Mouse (Mus musculus) heart, embryonic 10.5 days (tissue): ENCODE results near the gene Hoxa6. TPM values are rescaled to one million over a fixed set of nuclear protein-coding genes. Genes with fewer than 3 reads are reported as not detected.

Experiments used
- DNase-seq: peaks from one replicate; pipeline ENCODE4 v3.0.0-alpha.2; 2017; ENCODE audit warnings: low spot score
- H3K27ac ChIP-seq: fragments of 300-500 bp; sonication (generic); 2 replicates; pipeline ENCODE4 v1.5.1; 2016; ENCODE audit warnings: mild to moderate bottlenecking
- H3K27me3 ChIP-seq: fragments of 300-500 bp; sonication (generic); 2 replicates; pipeline ENCODE4 v1.6.1; 2016; ENCODE audit warnings: mild to moderate bottlenecking; ENCODE audit not compliant: poor library complexity, insufficient read depth, severe bottlenecking
- H3K36me3 ChIP-seq: fragments of 300-500 bp; sonication (generic); 2 replicates; pipeline ENCODE4 v1.6.1; 2016; ENCODE audit warnings: mild to moderate bottlenecking, moderate library complexity
- H3K4me1 ChIP-seq: fragments of 300-500 bp; sonication (generic); 2 replicates; pipeline ENCODE4 v1.6.1; 2016; ENCODE audit warnings: mild to moderate bottlenecking
- H3K4me3 ChIP-seq: fragments of 300-500 bp; sonication (generic); 2 replicates; pipeline ENCODE4 v1.5.1; 2016; ENCODE audit warnings: mild to moderate bottlenecking, moderate library complexity
- H3K9me3 ChIP-seq: fragments of 300-500 bp; sonication (generic); 2 replicates; pipeline ENCODE4 v1.6.1; 2016; ENCODE audit warnings: mild to moderate bottlenecking, moderate library complexity
- WGBS: fragments of 180-500 bp; shearing (Covaris S2); methylation state at CpG from one replicate; pipeline ENCODE4 v1.1.7; 2016; 5-methylcytosine and 5-hydroxymethylcytosine counted together
- polyA plus RNA-seq: library from polyadenylated mRNA; unstranded; fragments of >200 nt; fragmentation: Nextera tagmentation; extraction: Ambion mirVana; gene quantifications from 2 replicates; pipeline ENCODE4 v1.2.1, GENCODE M21; 2016

Hoxa6 gene
- polyA plus RNA-seq, 1 experiment from 2014 or later, result 0.30 TPM

GRCm38 (mm10) chr6:52168191-52169055, 40.1 kb downstream of the Hoxa6 start:
- H3K4me3 ChIP-seq, result peak overlapping the region; percentile 58
- H3K36me3 ChIP-seq, result no peaks in the 10 kb centered on the region
- peaks cover 98% of the 10 kb centered on the region for H3K27me3 ChIP-seq
- 3% methylated on average over 42 of the region's 42 CpGs for WGBS
- H3K27ac ChIP-seq, result peak overlapping the region; percentile 76
- DNase-seq, result no peak
- H3K9me3 ChIP-seq, result no peaks in the 10 kb centered on the region
- H3K4me1 ChIP-seq, result peaks cover 54% of the 10 kb centered on the region

- Histone ChIP-seq H3K9me3 (no peaks in the 10 kb centered on the region), H3K27ac (peak overlapping the region; percentile 76), H3K27me3 (peaks cover 98% of the 10 kb centered on the region), H3K4me1 (peaks cover 52% of the 10 kb centered on the region), H3K4me3 (peak overlapping the region; percentile 58), H3K36me3 (no peaks in the 10 kb centered on the region)
- 7% methylated on average over 14 of the region's 14 CpGs for WGBS
- no peak for DNase-seq
Observed at GRCm38 (mm10) chr6:52167736-52168161, 40.8 kb downstream of the Hoxa6 start.

GRCm38 (mm10) chr6:52167176-52167575, 41.3 kb downstream of the Hoxa6 start:
- Histone ChIP-seq H3K36me3 (no peaks in the 10 kb centered on the region), H3K9me3 (no peaks in the 10 kb centered on the region), H3K27ac (peak overlapping the region; percentile 76), H3K27me3 (peaks cover 96% of the 10 kb centered on the region), H3K4me3 (peak overlapping the region; percentile 58), H3K4me1 (peaks cover 46% of the 10 kb centered on the region)
- WGBS, result 23% methylated on average over 1 of the region's 1 CpGs
- DNase-seq, result no peak

- DNase-seq, result no peak
- Histone ChIP-seq H3K27me3 (peaks cover 96% of the 10 kb centered on the region), H3K27ac (peak overlapping the region; percentile 88; the same call in 1 of the 2 replicates)
Observed at GRCm38 (mm10) chr6:52166431-52167077, 42.0 kb downstream of the Hoxa6 start.

GRCm38 (mm10) chr6:52165441-52166370, 42.8 kb downstream of the Hoxa6 start:
- WGBS, result under 1% methylated on average over 28 of the region's 28 CpGs
- no peaks in the 10 kb centered on the region for H3K36me3 ChIP-seq
- peak overlapping the region; percentile 88 for H3K27ac ChIP-seq
- peak overlapping the region; percentile 58 for H3K4me3 ChIP-seq
- peak; percentile 75 for DNase-seq
- H3K9me3 ChIP-seq, result no peaks in the 10 kb centered on the region
- peaks cover 33% of the 10 kb centered on the region for H3K4me1 ChIP-seq
- H3K27me3 ChIP-seq, result peaks cover 96% of the 10 kb centered on the region

More at GRCm38 (mm10) chr6:52166431-52167077, 42.0 kb downstream of the Hoxa6 start:
- 4% methylated on average over 4 of the region's 4 CpGs for WGBS
- peaks cover 40% of the 10 kb centered on the region for H3K4me1 ChIP-seq
- H3K4me3 ChIP-seq, result peak overlapping the region; percentile 58
- no peaks in the 10 kb centered on the region for H3K9me3 ChIP-seq
- no peaks in the 10 kb centered on the region for H3K36me3 ChIP-seq

GRCm38 (mm10) chr6:52164626-52165440, 43.7 kb downstream of the Hoxa6 start, which contains the start of gene Hoxa2:
Gene Hoxa2, minus strand, starts transcription at chr6:52164831.
- H3K27ac ChIP-seq, result peak within 1 kb of the TSS; percentile 88
- peaks cover 33% of the 10 kb centered on the region for H3K4me1 ChIP-seq
- no peaks in the 10 kb centered on the region for H3K9me3 ChIP-seq
- peak within 1 kb of the TSS; percentile 58 for H3K4me3 ChIP-seq
- WGBS, result under 1% methylated on average over 25 of the region's 25 CpGs
- H3K36me3 ChIP-seq, result no peaks in the 10 kb centered on the region
- DNase-seq, result peak; percentile 72
- peaks cover 96% of the 10 kb centered on the region for H3K27me3 ChIP-seq

- under 1% methylated on average over 39 of the region's 39 CpGs for WGBS
- Histone ChIP-seq H3K4me1 (peaks cover 36% of the 10 kb centered on the region), H3K9me3 (no peaks in the 10 kb centered on the region), H3K36me3 (no peaks in the 10 kb centered on the region), H3K4me3 (peak overlapping the region; percentile 58), H3K27me3 (peaks cover 97% of the 10 kb centered on the region), H3K27ac (peak overlapping the region; percentile 88)
- peak; percentile 78 for DNase-seq
Observed at GRCm38 (mm10) chr6:52164051-52164625, 44.4 kb downstream of the Hoxa6 start.

GRCm38 (mm10) chr6:52163366-52164031, 45.0 kb downstream of the Hoxa6 start:
- Histone ChIP-seq H3K36me3 (no peaks in the 10 kb centered on the region), H3K27me3 (peaks cover 97% of the 10 kb centered on the region), H3K27ac (peak overlapping the region; percentile 88), H3K9me3 (no peaks in the 10 kb centered on the region), H3K4me1 (peaks cover 39% of the 10 kb centered on the region), H3K4me3 (peak overlapping the region; percentile 58)
- whole genome bisulfite sequencing, result 6% methylated on average over 17 of the region's 17 CpGs
- DNase-seq, result no peak

GRCm38 (mm10) chr6:52162611-52163365, 45.7 kb downstream of the Hoxa6 start:
- H3K9me3 ChIP-seq, result no peaks in the 10 kb centered on the region

GRCm38 (mm10) chr6:52162093-52162380, 46.5 kb downstream of the Hoxa6 start:
- H3K27me3 ChIP-seq, result peaks cover 97% of the 10 kb centered on the region
- DNase-seq, result no peak
- H3K36me3 ChIP-seq, result no peaks in the 10 kb centered on the region
- peaks cover 51% of the 10 kb centered on the region for H3K4me1 ChIP-seq
- H3K27ac ChIP-seq, result no peak overlapping the region
- H3K9me3 ChIP-seq, result no peaks in the 10 kb centered on the region
- WGBS, result 24% methylated on average over 1 of the region's 1 CpGs
- 0 out of 2 replicates have a peak overlapping the region, but pooled peaks have one; percentile 58 for H3K4me3 ChIP-seq

More at GRCm38 (mm10) chr6:52162611-52163365, 45.7 kb downstream of the Hoxa6 start:
- Histone ChIP-seq H3K27ac (peak overlapping the region; percentile 88), H3K4me3 (peak overlapping the region; percentile 58), H3K36me3 (no peaks in the 10 kb centered on the region), H3K4me1 (peaks cover 45% of the 10 kb centered on the region), H3K27me3 (peaks cover 97% of the 10 kb centered on the region)
- no peak for DNase-seq
- 12% methylated on average over 14 of the region's 14 CpGs for WGBS
